Mouse (Mus musculus): ENCODE data around the gene Gm49339. TPM values are rescaled to one million over a fixed set of nuclear protein-coding genes. Genes with fewer than 3 reads are reported as not detected.
"Not testable (repeated sequence)": the region's sequence is repeated elsewhere in the genome, so short reads cannot be mapped to it uniquely, and the experiment has no call there.

Gm49339 gene
- not detected in 2 replicates for polyA plus RNA-seq (2016; fragmentation: Nextera tagmentation; extraction: Ambion mirVana)

DNA sequence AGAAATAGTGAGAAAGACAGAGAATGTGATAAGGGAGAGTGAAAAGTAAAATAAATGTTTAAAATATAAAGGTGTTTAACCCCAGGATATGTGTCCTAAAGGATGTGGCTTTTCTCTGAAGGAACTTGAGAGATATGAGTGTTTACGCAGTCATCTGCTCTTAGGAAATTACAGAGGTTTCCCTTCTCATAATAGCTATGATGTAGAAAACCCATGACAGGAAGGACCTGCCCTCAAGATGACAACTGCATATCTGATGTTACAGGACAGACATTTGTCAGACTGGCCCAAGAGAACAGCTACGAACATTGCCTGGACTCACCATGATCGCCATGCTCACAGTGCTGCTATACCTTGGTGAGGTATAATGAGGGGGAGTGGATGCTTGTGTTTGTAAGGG, at the start of gene Gm49339, which contains the start of gene Lilr4b:
Gene Gm49339, plus strand, starts transcription at position 216 of the 400 bp plus-strand sequence.
Gene Lilr4b, plus strand, starts transcription at position 236 of the 400 bp plus-strand sequence.
- not testable (repeated sequence) for H3K27me3 ChIP-seq; H3K36me3 ChIP-seq; H3K9ac ChIP-seq; H3K27ac ChIP-seq; ATAC-seq (ENCODE audit: insufficient number of reproducible peaks, insufficient read depth, low FRiP score, low TSS enrichment); H3K9me3 ChIP-seq; H3K4me1 ChIP-seq; H3K4me2 ChIP-seq (replicated peaks); H3K4me3 ChIP-seq
- 90% methylated on average over 1 of the region's 3 CpGs for WGBS

DNA sequence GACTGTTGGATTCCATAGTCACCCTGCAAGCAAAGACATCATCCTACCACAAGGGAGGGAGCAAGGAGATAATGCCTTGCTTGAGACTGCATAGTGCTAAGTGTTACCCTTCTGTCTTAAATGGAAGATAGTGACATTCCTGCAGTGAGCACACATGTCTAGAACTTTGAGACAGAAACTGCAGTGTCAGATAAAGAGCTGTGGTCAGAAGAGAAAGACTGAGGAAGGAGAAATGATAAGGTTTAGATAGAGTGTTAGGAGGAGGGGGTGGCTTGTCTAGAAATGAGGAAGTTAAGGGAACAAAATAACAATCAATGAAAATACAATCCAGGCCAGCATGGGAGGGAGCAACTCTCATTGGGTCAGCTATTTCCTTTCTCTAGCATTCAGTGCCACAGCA, 47.5 kb upstream of the Gm49339 start:
- Histone ChIP-seq H3K4me3 (no peak overlapping the region), H3K27ac (no peak overlapping the region)
- no peak for ATAC-seq (ENCODE audit: insufficient number of reproducible peaks, insufficient read depth, low FRiP score, low TSS enrichment)

DNA sequence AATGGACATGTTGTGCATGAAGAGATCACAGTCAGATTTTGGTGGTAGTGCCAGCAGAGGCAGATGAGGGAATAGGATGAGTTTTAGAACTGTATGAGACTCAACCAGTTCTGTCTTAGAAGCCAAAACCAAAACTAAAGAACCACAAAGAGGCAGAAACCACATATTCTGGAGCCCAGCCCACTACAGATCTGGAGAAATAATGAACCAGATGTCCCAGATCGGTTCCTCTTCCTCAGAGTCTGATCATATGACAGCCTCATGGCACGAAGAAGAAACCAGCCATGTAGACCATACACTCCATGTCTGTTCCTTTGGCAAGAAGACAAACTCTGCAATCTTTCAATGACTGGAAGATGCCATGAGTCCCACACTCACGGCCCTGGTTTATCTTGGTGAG, 44.7 kb upstream of the Gm49339 start:
- ATAC-seq (ENCODE audit: insufficient number of reproducible peaks, insufficient read depth, low FRiP score, low TSS enrichment) = no peak
- H3K9me3 ChIP-seq = no peaks in the 10 kb centered on the region
- H3K36me3 ChIP-seq = no peaks in the 10 kb centered on the region
- H3K27ac ChIP-seq = no peak overlapping the region
- no peaks in the 10 kb centered on the region for H3K27me3 ChIP-seq
- no peak overlapping the region for H3K9ac ChIP-seq
- WGBS = 80% methylated on average over 3 of the region's 3 CpGs
- H3K4me1 ChIP-seq = no peaks in the 10 kb centered on the region
- no peak overlapping the region for H3K4me2 ChIP-seq (replicated peaks)
- H3K4me3 ChIP-seq = no peak overlapping the region

More for the DNA sequence above, 47.5 kb upstream of the Gm49339 start:
- Histone ChIP-seq H3K9me3 (no peaks in the 10 kb centered on the region), H3K4me2 (replicated peaks) (no peak overlapping the region), H3K4me1 (no peaks in the 10 kb centered on the region), H3K36me3 (no peaks in the 10 kb centered on the region), H3K27me3 (no peaks in the 10 kb centered on the region), H3K9ac (no peak overlapping the region)

- WGBS = 84% methylated on average over 4 of the region's 4 CpGs
- H3K4me1 ChIP-seq = no peaks in the 10 kb centered on the region
- ATAC-seq (ENCODE audit: insufficient number of reproducible peaks, insufficient read depth, low FRiP score, low TSS enrichment) = no peak
- no peak overlapping the region for H3K9ac ChIP-seq
- no peak overlapping the region for H3K27ac ChIP-seq
- H3K4me3 ChIP-seq = no peak overlapping the region
- H3K36me3 ChIP-seq = no peaks in the 10 kb centered on the region
- no peak overlapping the region for H3K4me2 ChIP-seq (replicated peaks)
- H3K27me3 ChIP-seq = no peaks in the 10 kb centered on the region
- H3K9me3 ChIP-seq = no peaks in the 10 kb centered on the region
These were observed 28.8 kb upstream of the Gm49339 start for GRCm38 (mm10) chr10:51451610-51452009.

- ATAC-seq (ENCODE audit: insufficient number of reproducible peaks, insufficient read depth, low FRiP score, low TSS enrichment) = no peak
- no peaks in the 10 kb centered on the region for H3K36me3 ChIP-seq
- 80% methylated on average over 1 of the region's 1 CpGs for WGBS
- no peak overlapping the region for H3K9ac ChIP-seq
- H3K27me3 ChIP-seq = no peaks in the 10 kb centered on the region
- H3K4me1 ChIP-seq = no peaks in the 10 kb centered on the region
- H3K4me2 ChIP-seq (replicated peaks) = no peak overlapping the region
- H3K27ac ChIP-seq = no peak overlapping the region
- H3K9me3 ChIP-seq = no peaks in the 10 kb centered on the region
- no peak overlapping the region for H3K4me3 ChIP-seq
These were observed 26.7 kb upstream of the Gm49339 start for GRCm38 (mm10) chr10:51453616-51454298.

GRCm38 (mm10) chr10:51454365-51454764, 26.0 kb upstream of the Gm49339 start:
- Histone ChIP-seq H3K9me3 (no peaks in the 10 kb centered on the region), H3K27ac (no peak overlapping the region), H3K4me2 (replicated peaks) (no peak overlapping the region), H3K36me3 (no peaks in the 10 kb centered on the region), H3K9ac (no peak overlapping the region), H3K27me3 (no peaks in the 10 kb centered on the region), H3K4me3 (no peak overlapping the region), H3K4me1 (no peaks in the 10 kb centered on the region)
- ATAC-seq (ENCODE audit: insufficient number of reproducible peaks, insufficient read depth, low FRiP score, low TSS enrichment) = no peak
- WGBS = 67% methylated on average over 1 of the region's 1 CpGs

GRCm38 (mm10) chr10:51455762-51456161, 24.6 kb upstream of the Gm49339 start:
- Histone ChIP-seq H3K4me1 (no peaks in the 10 kb centered on the region), H3K4me3 (no peak overlapping the region), H3K9me3 (no peaks in the 10 kb centered on the region)

DNA sequence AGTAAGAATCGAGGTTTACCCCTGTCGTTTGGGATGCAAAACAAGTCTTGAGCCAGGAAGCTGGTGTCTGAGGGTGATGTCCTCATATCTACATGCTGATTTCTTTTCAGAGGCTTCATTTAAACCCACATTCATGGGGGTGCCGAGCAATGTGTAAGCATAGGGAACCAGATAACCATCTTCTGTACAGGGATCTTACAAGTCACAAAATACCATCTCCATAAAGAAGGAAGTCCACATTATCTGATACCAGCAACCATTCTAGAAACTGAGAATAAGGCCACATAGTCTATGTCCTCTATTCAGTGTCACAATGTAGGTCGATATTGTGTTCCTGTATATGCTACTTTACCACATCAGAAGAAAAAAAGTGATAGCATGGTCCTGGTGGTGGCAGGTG, 24.0 kb upstream of the Gm49339 start:
- H3K36me3 ChIP-seq = no peaks in the 10 kb centered on the region
- ATAC-seq (ENCODE audit: insufficient number of reproducible peaks, insufficient read depth, low FRiP score, low TSS enrichment) = no peak
- H3K9ac ChIP-seq = no peak overlapping the region
- 86% methylated on average over 4 of the region's 4 CpGs for WGBS
- no peak overlapping the region for H3K4me3 ChIP-seq
- H3K4me1 ChIP-seq = no peaks in the 10 kb centered on the region
- no peaks in the 10 kb centered on the region for H3K27me3 ChIP-seq
- H3K4me2 ChIP-seq (replicated peaks) = no peak overlapping the region
- H3K27ac ChIP-seq = no peak overlapping the region
- no peaks in the 10 kb centered on the region for H3K9me3 ChIP-seq

More at GRCm38 (mm10) chr10:51455762-51456161, 24.6 kb upstream of the Gm49339 start:
- 75% methylated on average over 1 of the region's 1 CpGs for WGBS
- Histone ChIP-seq H3K27me3 (no peaks in the 10 kb centered on the region), H3K36me3 (no peaks in the 10 kb centered on the region), H3K9ac (no peak overlapping the region), H3K4me2 (replicated peaks) (no peak overlapping the region), H3K27ac (no peak overlapping the region)
- no peak for ATAC-seq (ENCODE audit: insufficient number of reproducible peaks, insufficient read depth, low FRiP score, low TSS enrichment)

- H3K27ac ChIP-seq; ATAC-seq (ENCODE audit: insufficient number of reproducible peaks, insufficient read depth, low FRiP score, low TSS enrichment); H3K36me3 ChIP-seq; H3K4me3 ChIP-seq; H3K27me3 ChIP-seq; H3K9ac ChIP-seq; H3K9me3 ChIP-seq; H3K4me1 ChIP-seq; H3K4me2 ChIP-seq (replicated peaks): not testable (repeated sequence)
- 40% methylated on average over 4 of the region's 4 CpGs for WGBS
These were observed 16.6 kb upstream of the Gm49339 start for GRCm38 (mm10) chr10:51463800-51464199.

DNA sequence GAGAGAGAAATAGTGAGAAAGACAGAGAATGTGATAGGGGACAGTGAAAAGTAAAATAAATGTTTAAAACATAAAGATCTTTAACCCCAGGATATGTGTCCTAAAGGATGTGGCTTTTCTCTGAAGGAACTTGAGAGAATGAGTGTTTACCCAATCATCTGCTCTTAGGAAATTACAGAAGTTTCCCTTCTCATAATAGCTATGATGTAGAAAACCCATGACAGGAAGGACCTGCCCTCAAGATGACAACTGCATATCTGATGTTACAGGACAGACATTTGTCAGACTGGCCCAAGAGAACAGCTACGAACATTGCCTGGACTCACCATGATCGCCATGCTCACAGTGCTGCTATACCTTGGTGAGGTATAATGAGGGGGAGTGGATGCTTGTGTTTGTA, 10.3 kb downstream of the Gm49339 start, which contains the start of gene Lilrb4a:
Gene Lilrb4a, plus strand, starts transcription at position 266 of the 400 bp plus-strand sequence.
- not testable (repeated sequence) for H3K4me1 ChIP-seq; H3K4me2 ChIP-seq (replicated peaks); H3K9ac ChIP-seq; H3K27ac ChIP-seq; H3K4me3 ChIP-seq; H3K36me3 ChIP-seq; ATAC-seq (ENCODE audit: insufficient number of reproducible peaks, insufficient read depth, low FRiP score, low TSS enrichment); H3K9me3 ChIP-seq; H3K27me3 ChIP-seq
- WGBS = no CpG with 5 or more reads among the region's 2 CpGs

DNA sequence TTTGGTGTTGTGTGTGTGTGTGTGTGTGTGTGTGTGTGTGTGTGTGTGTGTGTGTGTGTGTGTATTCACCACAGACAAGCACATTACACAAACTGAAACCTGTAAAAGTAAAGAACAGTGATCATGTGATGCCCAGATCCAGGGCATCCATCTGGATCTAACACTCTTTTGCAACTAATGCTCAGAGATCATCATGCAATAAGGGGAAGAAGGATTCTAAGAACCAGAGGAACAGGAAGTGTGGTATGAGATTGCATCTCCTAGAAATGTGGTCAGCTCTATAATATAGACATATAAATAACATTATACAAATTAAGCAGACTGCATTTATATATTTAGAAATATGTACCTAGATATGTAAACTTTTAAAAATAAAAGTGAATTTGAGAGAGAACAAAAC, 39.6 kb downstream of the Gm49339 start:
- H3K27me3 ChIP-seq = no peaks in the 10 kb centered on the region
- H3K4me3 ChIP-seq = no peak overlapping the region
- no peak overlapping the region for H3K9ac ChIP-seq
- no peaks in the 10 kb centered on the region for H3K36me3 ChIP-seq
- H3K4me1 ChIP-seq = no peaks in the 10 kb centered on the region
- H3K9me3 ChIP-seq = no peaks in the 10 kb centered on the region
- H3K4me2 ChIP-seq (replicated peaks) = no peak overlapping the region
- no peak overlapping the region for H3K27ac ChIP-seq
- no peak for ATAC-seq (ENCODE audit: insufficient number of reproducible peaks, insufficient read depth, low FRiP score, low TSS enrichment)

GRCm38 (mm10) chr10:51521453-51521852, 41.0 kb downstream of the Gm49339 start:
- Histone ChIP-seq H3K4me3 (no peak overlapping the region), H3K4me1 (no peaks in the 10 kb centered on the region), H3K27me3 (no peaks in the 10 kb centered on the region), H3K27ac (no peak overlapping the region), H3K4me2 (replicated peaks) (no peak overlapping the region), H3K9ac (no peak overlapping the region), H3K9me3 (no peaks in the 10 kb centered on the region), H3K36me3 (no peaks in the 10 kb centered on the region)
- ATAC-seq (ENCODE audit: insufficient number of reproducible peaks, insufficient read depth, low FRiP score, low TSS enrichment) = no peak

All from embryonic facial prominence, embryonic 12.5 days (tissue).